Mouse (Mus musculus) G1E (cell line): Measurements from ENCODE around the gene Enpp7. TPM values are rescaled to one million over a fixed set of nuclear protein-coding genes. Genes with fewer than 3 reads are reported as not detected.

Source experiments
- ATAC-seq: 2 replicates; pipeline ENCODE4 v1.8.0; 2016; ENCODE audit warnings: mild to moderate bottlenecking; ENCODE audit not compliant: insufficient number of reproducible peaks, poor library complexity, low FRiP score, severe bottlenecking; ENCODE audit errors: extremely low read depth
- DNase-seq: peaks from one replicate; pipeline ENCODE4 v3.0.0; 2012; ENCODE audit warnings: low spot score
- H3K27me3 ChIP-seq: 2 replicates; pipeline ENCODE4 v1.6.1; 2012; ENCODE audit warnings: mild to moderate bottlenecking, low read length, inconsistent platforms; ENCODE audit not compliant: insufficient read depth
- H3K36me3 ChIP-seq: replicated peaks from 2 replicates; pipeline ENCODE3; 2012; ENCODE audit warnings: mild to moderate bottlenecking, inconsistent platforms
- H3K4me1 ChIP-seq: 2 replicates; pipeline ENCODE4 v1.6.1; 2012; ENCODE audit warnings: low read depth, low read length, inconsistent platforms, mixed read lengths; ENCODE audit not compliant: insufficient read depth
- H3K4me3 ChIP-seq: 2 replicates; pipeline ENCODE4 v1.5.1; 2012; ENCODE audit warnings: low read depth, mild to moderate bottlenecking, inconsistent platforms, low read length, moderate library complexity, mixed read lengths
- H3K9me3 ChIP-seq: replicated peaks from 2 replicates; pipeline ENCODE4 v1.6.1; 2012; ENCODE audit warnings: inconsistent platforms
- CTCF ChIP-seq: IDR thresholded peaks from 2 replicates; pipeline ENCODE4 v1.5.1; 2012; ENCODE audit warnings: low read depth, low read length, inconsistent platforms, mixed read lengths
- GATA1 ChIP-seq: IDR thresholded peaks from 2 replicates; pipeline ENCODE4 v1.6.1; 2012; ENCODE audit warnings: borderline replicate concordance, low read length, inconsistent platforms, mixed read lengths
- GATA2 ChIP-seq: IDR thresholded peaks from 2 replicates; pipeline ENCODE4 v1.6.1; 2012; ENCODE audit warnings: low read depth, low read length, inconsistent platforms, borderline replicate concordance
- POLR2AphosphoS5 ChIP-seq: IDR thresholded peaks from 2 replicates; pipeline ENCODE4 v1.6.1; 2012; ENCODE audit warnings: low read depth, low read length, inconsistent platforms; ENCODE audit not compliant: insufficient replicate concordance
- TAL1 ChIP-seq: conservative IDR thresholded peaks from 2 replicates; pipeline ENCODE4 v1.6.1; 2012; ENCODE audit warnings: low read depth, low read length, inconsistent platforms, mixed read lengths
- polyA plus RNA-seq: library from polyadenylated mRNA; stranded (reverse); fragments of >175 nt; gene quantifications from 2 replicates; pipeline ENCODE4 v1.2.3, GENCODE M21; 2012
- total RNA-seq, 2 experiments: library from RNA; stranded (forward) in 1 of 2; stranded (reverse) in 1 of 2; fragments of 200-1000 nt in 1 of 2; fragments of >200 nt in 1 of 2; fragmentation: Nextera tagmentation in 1 of 2; gene quantifications; 2 replicates each; pipeline ENCODE4 v1.2.3; 2014 to 2017

The Enpp7 gene
- total and polyA plus RNA-seq, 3 experiments = not detected

DNA sequence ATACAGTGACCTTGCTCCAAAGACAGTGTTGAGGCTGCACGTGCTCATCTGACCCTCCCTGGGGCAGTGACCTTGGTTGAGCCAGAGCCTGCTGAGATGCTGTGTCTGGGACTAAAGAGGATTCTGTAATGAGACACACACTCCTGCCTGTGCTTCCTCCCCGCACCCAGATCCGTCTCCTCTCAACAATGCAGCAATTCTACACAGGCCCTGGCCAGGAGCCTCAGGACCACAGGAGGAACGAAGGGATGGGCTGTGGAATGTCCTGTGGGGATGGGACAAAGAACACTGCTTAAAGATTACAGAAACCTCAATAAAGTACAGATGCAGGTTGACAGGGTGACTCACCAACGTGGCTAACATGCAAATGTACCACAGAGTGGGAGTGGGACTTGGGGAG lies 2.4 kb upstream of the Enpp7 start:
- DNase-seq = no peak
- TF ChIP-seq TAL1 (no peak), GATA1 (no peak), CTCF (no peak), GATA2 (no peak), POLR2AphosphoS5 (no peak)

DNA sequence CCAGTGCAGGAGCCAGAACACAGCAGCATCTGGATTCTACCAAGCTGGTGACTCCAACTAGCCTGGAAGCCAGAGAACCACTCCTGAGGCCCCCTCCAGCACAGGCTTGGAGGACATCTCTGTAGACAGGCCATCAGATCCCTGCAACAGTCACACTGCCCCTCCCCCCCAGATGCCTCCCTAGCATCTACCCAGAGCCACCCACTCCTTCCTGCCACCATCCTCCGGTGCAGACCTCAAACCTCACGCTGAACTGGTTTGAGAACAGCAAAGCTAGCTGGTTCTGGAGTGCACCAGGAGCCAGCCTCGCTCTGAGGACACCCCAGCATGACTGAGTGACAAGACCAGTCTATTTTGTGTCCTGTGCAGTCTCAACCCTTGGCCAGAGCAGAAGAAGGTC lies 4.8 kb downstream of the Enpp7 start:
- ATAC-seq = no peak
- DNase-seq = no peak
- no peak overlapping the region for H3K4me3 ChIP-seq
- TF ChIP-seq GATA1 (no peak), CTCF (no peak), GATA2 (no peak), TAL1 (no peak), POLR2AphosphoS5 (no peak)
- H3K9me3 ChIP-seq = peaks cover 97% of the 10 kb centered on the region
- H3K36me3 ChIP-seq = no peaks in the 10 kb centered on the region
- no peaks in the 10 kb centered on the region for H3K4me1 ChIP-seq
- H3K27me3 ChIP-seq = no peaks in the 10 kb centered on the region

More for the DNA sequence above, 2.4 kb upstream of the Enpp7 start:
- Histone ChIP-seq H3K4me3 (no peak overlapping the region), H3K9me3 (peaks cover 93% of the 10 kb centered on the region), H3K4me1 (no peaks in the 10 kb centered on the region), H3K36me3 (no peaks in the 10 kb centered on the region), H3K27me3 (no peaks in the 10 kb centered on the region)
- no peak for ATAC-seq

DNA sequence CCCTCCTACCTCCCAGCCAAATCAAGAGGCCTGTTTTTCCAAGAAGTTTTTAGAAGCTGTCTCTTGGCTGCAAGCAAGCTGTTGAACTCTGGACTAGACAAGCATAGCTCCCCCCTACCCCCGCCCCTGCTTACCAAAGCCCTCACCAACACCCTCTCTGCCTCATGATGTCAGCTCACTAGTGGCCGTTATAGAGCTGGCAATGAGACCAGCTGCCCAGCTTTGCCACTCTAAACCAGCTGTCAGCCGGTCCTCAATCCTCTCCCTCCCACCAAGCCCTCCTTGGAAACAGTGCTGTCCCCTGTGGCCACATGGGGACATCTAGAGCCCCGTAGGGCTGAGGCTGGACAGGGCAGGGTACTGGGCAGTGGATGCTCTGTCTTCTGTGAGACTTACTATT lies 7.5 kb downstream of the Enpp7 start:
- Histone ChIP-seq H3K36me3 (no peaks in the 10 kb centered on the region), H3K9me3 (peaks cover 94% of the 10 kb centered on the region), H3K27me3 (no peaks in the 10 kb centered on the region), H3K4me3 (no peak overlapping the region), H3K4me1 (no peaks in the 10 kb centered on the region)
- no peak for DNase-seq
- TF ChIP-seq GATA2 = no peak
- no peak for TF ChIP-seq TAL1
- TF ChIP-seq CTCF = no peak
- TF ChIP-seq POLR2AphosphoS5 = no peak
- no peak for TF ChIP-seq GATA1
- no peak for ATAC-seq

- TF ChIP-seq GATA1 (no peak), CTCF (no peak), GATA2 (no peak), POLR2AphosphoS5 (no peak), TAL1 (no peak)
- DNase-seq (no peak), ATAC-seq (no peak)
These were observed 9.2 kb downstream of the Enpp7 start for GRCm38 (mm10) chr11:118997182-118997581.

DNA sequence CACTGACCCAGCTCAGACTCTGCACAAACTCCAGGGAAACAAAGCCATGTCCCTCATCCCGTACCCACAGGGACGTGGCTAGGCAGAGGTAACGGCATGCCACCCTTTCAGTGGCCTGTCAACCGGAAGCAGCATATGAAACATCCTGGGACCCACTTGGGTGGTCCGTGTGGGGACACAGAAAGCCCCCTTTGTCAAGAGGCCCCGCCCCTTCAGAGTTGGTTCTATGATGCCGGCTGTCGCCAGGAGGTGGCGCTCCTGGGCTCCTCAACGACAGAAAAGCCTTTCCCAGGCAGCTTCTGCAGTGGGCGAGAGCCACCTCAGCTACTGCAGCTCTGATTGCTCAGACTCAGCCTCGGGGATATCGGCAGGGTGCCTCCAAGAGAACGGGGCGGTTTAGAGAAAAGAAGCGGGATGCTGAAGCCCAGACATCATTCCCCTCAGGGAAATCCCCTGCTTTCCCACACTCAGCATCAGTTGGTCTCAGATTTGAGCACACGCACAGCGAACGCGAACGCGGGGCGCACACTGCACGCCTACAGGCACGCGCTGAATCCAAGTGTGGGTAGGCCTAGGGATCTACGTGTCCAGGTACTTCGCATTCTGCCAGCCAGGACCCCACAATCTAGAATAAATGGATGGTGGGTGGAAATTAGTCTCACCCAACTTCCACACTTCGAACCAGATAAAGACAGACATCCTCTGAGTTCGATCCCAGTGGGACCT lies 10.7 kb downstream of the Enpp7 start:
- ATAC-seq = no peak
- Histone ChIP-seq H3K27me3 (no peaks in the 10 kb centered on the region), H3K4me3 (peak overlapping the region; percentile 33; the same call in 1 of the 2 replicates), H3K9me3 (peaks cover 84% of the 10 kb centered on the region), H3K36me3 (no peaks in the 10 kb centered on the region), H3K4me1 (no peaks in the 10 kb centered on the region)
- TF ChIP-seq GATA2 = no peak
- no peak for TF ChIP-seq GATA1
- TF ChIP-seq TAL1 = no peak
- no peak for TF ChIP-seq CTCF
- TF ChIP-seq POLR2AphosphoS5 = no peak
- no peak for DNase-seq

More at GRCm38 (mm10) chr11:118997182-118997581, 9.2 kb downstream of the Enpp7 start:
- Histone ChIP-seq H3K9me3 (peaks cover 88% of the 10 kb centered on the region), H3K4me1 (no peaks in the 10 kb centered on the region), H3K36me3 (no peaks in the 10 kb centered on the region), H3K4me3 (no peak overlapping the region), H3K27me3 (no peaks in the 10 kb centered on the region)

DNA sequence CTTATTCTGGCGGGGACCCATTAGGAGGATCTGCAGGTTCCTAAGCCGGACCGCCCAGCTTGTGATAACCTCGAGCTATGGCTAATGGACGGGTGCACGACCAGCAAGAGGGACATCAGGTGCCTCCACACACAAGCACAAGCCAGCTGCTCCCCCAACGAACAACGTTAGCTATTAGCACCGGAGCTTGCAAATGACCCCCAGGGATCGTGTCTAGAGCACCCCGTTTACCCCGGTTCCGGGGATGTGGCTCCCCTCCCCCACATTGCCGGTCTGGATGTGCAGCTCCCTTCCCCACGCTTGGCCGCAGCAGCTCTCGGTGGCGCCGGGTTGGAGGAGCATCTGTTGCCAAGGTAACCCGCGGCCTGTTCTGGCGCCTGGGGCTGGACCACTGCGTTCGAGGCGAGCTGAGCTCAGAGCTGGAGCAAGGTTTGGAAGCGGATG lies 11.4 kb downstream of the Enpp7 start:
- no peak for DNase-seq
- no peaks in the 10 kb centered on the region for H3K27me3 ChIP-seq

More for the DNA sequence above, 11.4 kb downstream of the Enpp7 start:
- H3K4me1 ChIP-seq = no peaks in the 10 kb centered on the region
- TF ChIP-seq CTCF (no peak), GATA2 (no peak), TAL1 (no peak), POLR2AphosphoS5 (no peak), GATA1 (no peak)
- no peaks in the 10 kb centered on the region for H3K36me3 ChIP-seq
- no peak for ATAC-seq
- H3K9me3 ChIP-seq = peaks cover 84% of the 10 kb centered on the region
- no peak overlapping the region; the same call in 1 of the 2 replicates for H3K4me3 ChIP-seq
